Mouse (Mus musculus) adrenal gland, adult 10 weeks (tissue): Measurements from ENCODE around the gene Fsd1. TPM values are rescaled to one million over a fixed set of nuclear protein-coding genes. Genes with fewer than 3 reads are reported as not detected.

Source experiments
- polyA plus RNA-seq: library from polyadenylated mRNA; stranded (reverse); fragments of 350-450 nt; fragmentation: Illumina TruSeq; extraction: RNeasy Lipid Tissue Mini Kit (QIAGEN cat#74804); gene quantifications from one replicate; pipeline ENCODE4 v1.2.3, GENCODE M21; 2014; ENCODE audit warnings: low read depth, low replicate concordance

Fsd1 gene
- not detected for polyA plus RNA-seq

DNA sequence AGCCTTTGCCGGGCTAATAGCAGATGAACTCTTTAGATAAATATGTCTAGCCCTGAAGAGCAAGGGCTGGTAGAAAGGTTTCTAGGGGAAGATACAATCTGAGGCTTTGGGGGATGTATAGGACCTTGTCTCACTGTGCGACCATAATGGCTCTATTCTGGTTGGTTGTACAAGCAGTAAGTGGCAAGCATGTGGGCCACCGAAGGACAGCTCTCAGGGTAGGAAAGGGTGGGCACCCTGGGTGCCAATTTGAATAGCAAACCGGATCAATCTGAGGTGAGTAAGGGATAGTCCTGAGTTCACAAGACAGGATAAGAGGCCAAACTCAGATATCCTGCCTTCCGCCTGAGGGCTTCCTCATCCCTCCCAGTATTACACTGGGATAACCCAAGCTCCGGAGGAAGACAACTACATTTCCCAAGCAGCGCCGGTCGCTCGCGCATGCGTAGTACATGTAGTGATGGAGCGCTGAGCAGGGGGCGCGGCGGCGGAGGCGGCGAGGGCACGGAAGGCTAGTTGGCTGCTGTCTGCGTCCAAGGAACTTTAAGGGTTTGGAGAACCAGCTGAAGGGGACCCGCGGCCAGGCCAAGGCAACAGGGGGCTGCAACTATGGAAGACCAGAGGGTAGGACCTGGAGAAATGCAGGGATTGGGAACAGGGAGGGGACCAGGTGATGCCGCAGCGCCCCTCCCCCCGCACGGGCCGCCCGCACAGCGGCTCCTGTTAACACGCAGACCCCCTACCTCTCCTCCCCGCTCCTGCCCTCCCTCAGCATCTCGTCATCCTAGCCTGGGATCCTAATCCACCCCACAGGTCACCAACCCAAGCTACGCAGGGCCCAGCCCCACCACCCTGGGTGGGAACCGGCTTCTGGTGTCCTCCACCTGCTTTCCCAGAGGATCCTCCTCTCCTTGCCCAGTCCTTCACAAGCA, at the start of gene Fsd1:
Fsd1 (plus strand) TSS at position 480 of the 932 bp plus-strand sequence.

DNA sequence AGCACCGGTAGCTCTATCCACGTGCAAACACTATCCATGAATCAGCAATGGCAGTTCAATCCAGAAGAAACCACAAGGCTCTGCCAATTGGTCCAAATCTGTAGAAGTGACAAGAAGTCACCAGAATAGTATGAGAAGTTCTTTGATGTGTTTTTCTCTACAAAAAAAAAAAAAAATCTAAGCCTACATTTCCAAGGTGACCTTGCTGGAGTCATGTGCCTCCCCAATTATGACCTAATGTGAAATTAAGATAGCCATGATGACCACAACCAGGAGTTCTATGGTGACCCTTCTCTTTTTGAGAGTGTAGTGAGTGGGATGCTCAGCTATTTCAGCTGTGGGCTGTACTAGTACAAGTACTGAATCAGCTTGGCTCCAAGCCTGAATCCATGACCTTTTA, 36.9 kb upstream of the Fsd1 start, which contains the start of gene Zfp119b:
Zfp119b (minus strand) TSS at position 101 of the 400 bp plus-strand sequence.

DNA sequence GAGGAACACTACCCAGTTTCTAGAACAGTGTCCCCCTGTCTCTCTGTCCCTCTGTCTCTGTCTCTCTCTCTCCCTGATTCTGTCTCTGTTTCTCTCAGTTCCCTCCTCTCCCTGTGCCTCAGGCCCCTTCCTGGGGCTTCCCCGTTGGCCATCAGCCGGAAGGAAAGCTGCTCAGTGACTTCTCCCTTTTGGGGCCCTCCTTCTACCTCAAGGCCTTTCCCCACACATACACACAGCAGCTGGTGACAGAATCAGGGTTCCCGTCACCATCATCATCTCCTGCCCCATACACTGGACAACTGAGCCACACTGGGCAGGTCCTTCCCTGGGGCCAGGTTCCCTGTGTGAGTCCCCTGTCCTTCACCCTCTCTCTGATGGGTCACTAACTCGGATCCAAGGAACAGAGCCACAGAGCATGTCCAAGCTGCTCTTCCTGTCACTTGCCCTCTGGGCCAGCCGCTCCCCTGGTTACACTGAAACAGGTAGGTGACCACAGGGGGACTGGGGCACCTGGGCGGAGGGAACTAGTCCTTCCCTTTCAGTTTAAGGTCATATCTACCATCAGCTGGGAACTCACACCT, 33.8 kb upstream of the Fsd1 start, which contains the start of gene Ebi3:
Ebi3 (plus strand) TSS at position 194 of the 581 bp plus-strand sequence.

DNA sequence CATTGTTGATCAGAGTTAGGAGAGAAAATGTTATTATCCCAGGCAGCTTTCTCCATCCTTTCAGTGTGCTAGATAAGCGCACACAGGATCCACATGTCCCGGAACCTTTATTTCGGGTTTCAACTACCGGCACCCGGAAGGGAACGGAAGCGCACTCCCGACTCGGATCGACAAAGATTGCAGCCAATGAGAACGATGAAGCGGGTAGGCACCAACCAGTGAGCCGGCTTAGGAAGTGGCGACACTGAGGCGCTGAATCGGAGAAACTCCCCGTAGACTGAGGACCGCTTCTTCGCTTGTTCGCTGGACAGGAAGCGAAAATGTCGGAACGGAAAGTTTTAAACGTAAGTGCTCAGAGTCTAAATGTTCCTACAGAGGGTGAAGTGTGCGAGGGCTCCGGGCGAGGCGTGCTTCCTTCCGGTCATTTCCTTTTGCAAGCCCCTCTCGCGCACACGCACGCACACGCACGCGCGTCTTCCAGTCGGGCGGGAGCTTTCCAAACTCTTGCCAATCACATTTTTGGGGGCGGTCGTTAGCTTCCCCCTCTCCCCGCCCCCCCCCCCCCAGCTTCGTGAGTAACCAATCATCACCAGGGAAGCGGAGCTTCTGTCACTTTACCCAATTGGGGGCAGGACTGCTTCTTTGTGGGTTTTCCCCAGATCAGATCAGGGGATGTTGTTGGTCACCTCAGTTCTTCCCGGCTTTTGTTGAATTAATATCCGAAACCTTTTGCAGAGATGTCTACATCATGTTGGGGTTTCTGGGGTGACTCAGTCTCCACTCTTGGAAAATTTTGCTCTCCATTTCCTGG, 27.2 kb upstream of the Fsd1 start, which contains the start of gene Yju2:
Yju2 (plus strand) TSS at position 182 of the 811 bp plus-strand sequence.

DNA sequence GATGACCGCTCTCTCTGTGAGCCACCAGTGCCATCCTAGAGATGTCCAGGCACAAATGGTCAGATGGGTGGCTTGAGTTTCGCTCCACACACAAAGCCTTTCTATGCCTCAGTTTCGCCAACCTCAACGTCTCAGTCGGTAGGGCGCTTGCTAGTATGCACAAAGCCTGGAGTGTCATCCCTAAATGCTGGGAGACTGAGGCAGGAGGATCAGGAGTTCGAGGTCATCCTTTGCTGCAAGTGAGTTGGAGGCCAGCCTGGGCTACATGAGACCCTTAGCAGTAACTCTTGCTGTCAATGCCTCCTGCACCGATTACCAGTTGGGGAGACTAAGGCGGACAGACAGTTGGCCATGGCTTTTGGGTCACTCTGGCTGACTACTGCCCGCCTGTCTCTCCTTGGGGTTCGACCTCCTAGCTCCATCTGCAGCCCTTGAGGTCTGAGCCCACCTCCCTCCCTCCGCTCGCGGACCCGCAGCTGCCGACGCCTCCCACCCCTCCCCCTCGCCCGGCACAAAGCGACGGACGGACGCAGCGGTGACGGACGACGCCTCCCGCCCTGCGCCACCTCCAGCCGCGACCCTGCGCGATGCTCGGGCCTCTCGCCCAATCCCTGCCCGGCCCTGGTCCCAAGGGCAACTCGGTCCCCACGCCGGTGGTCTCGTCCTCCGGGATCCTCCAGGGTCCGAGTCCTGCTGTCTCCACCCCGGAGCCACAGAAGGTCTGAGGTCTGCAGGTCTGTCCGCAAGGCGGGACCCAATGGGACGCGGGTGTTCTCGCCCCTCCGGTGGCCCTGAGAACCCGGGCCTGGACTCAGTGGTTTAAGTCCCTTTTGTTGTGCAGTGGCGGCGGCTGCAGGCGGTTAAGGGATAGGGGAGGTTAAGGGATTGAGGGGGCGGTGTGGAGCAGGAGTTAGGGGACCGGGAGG, 16.1 kb upstream of the Fsd1 start, which contains the start of gene Shd:
Shd (plus strand) TSS at position 502 of the 926 bp plus-strand sequence.

DNA sequence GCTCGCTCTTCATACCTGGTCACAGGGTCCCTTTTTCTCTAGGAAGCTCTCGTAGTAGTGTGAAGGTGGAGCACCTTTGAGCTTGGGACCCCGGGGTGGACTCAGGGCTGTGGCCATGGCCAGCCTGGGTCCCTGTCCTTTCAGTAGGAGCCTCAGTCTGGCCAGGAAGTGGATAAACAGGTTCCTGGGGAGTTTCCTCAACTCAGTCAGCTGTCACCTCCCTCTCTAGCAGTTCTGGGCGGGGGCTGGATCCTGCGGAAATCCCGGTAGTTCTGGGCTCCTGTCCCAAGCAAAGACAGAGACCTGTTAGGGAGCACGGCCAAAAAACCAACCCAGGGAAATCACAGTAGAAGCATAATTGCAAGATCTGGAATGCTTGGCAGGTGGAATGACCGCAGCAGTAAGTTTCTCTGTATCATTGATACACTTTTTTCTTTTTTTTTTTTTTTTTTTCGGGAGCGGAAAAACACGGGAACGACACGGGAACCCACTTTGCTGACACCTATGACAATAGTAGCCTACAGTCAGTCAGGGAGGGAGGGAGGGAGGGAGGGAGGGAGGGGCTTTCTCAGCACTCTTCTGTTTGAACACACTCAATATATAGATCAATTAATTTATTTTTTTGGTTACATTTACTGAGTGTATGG, 19.2 kb downstream of the Fsd1 start, which contains the start of the genes Stap2 and Mpnd:
Stap2 (minus strand) TSS at position 170 of the 647 bp plus-strand sequence.
Mpnd (plus strand) TSS at position 297 of the 647 bp plus-strand sequence.

DNA sequence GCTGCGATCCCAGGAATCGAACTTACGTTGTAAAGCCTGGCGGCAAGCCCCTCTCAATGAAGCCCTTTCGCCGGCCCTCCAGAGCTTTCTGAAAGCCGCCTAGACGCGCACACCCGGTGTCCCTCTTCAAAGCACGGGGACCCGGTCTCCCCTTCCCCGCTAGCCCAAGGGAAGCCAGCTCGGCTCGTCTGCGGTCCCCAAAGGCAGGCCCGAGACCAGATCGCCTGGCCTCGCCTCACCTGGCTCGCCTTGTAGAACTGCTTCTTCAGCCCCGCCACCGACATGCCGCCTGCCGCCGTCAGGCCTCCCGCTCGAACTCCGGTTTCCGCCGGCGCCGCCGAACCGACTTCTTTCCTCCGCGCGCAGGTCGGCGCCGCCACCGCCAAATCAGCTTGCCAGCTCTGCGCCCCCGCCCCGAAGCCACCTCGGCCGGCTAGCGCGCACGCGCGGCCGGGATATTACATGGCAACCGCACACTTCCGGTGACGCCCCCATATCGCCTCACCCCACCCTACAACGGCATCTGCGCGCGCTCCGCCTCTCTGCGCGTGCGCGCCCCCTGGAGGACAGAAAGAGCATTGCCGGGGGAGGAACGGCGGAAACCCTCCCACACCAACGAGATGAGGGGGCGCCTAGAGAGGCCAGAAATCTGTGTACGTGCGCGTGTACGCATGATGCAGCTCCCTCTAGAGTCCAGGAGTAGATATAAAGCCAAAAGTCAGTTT, 50.0 kb downstream of the Fsd1 start, which contains the start of gene Sh3gl1:
Sh3gl1 (minus strand) TSS at position 460 of the 725 bp plus-strand sequence.

DNA sequence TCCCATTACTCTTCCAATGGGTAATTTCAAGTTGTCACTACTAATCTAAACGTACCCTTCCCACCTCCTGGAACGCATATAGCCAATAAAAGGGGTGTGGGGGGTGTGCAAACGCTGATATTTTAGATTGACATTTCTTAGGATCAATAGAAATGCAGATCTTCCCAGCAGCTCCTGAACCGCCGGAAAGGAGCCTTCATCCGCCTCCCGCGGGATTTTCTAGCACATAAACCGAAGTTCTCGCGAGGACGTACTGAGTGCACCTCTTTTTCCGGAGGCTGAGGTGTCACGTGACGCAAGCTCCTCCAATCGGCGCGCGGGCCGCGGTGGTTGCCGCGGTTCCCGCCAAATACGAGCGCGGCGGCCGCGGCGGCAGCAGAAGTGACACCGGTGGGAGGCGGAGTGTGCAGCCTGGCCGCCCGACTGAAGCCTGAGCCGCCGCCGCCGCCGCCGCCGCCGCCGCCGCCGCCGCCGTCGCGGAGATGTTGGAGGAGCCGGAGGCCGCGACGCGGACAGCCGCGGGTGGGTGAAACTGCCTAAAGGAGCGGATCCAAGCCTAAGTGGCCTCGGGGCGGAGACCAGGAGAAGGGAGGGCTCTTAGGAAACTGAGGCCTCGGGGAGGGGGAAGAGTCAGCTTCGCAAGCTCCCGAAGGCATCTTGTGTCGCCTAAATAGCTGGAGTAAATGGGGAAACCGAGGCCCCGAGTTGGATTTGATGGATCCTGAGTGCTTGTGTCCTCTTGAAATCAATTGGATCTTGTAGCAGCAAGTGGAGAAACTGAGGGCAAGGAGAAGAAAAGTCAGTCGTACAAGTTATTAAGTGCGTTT, 53.9 kb downstream of the Fsd1 start, which contains the start of gene Chaf1a:
Chaf1a (plus strand) TSS at position 410 of the 827 bp plus-strand sequence.

Other genes starting within 250 kb of the Fsd1 start
- 1.4 TPM for gene Adgre4, start 236.5 kb upstream of the Fsd1 start, polyA plus RNA-seq
- gene Zfp119a, start 107.6 kb upstream of the Fsd1 start, polyA plus RNA-seq, result 18.8 TPM
- gene Zfp959, start 94.4 kb upstream of the Fsd1 start, polyA plus RNA-seq, result 30.8 TPM
- gene Zfp119b, start 37.0 kb upstream of the Fsd1 start, polyA plus RNA-seq, result 19.0 TPM
- not detected for gene Ebi3, start 33.9 kb upstream of the Fsd1 start, polyA plus RNA-seq
- gene Yju2, start 27.4 kb upstream of the Fsd1 start, polyA plus RNA-seq, result 0.70 TPM
- not detected for gene Shd, start 16.0 kb upstream of the Fsd1 start, polyA plus RNA-seq
- gene Stap2, start 19.1 kb downstream of the Fsd1 start, polyA plus RNA-seq, result 0.41 TPM
- 0.70 TPM for gene Mpnd, start 19.2 kb downstream of the Fsd1 start, polyA plus RNA-seq
- gene Sh3gl1, start 50.1 kb downstream of the Fsd1 start, polyA plus RNA-seq, result 0.82 TPM
- 0.76 TPM for gene Chaf1a, start 53.9 kb downstream of the Fsd1 start, polyA plus RNA-seq
- gene Ubxn6, start 88.5 kb downstream of the Fsd1 start, polyA plus RNA-seq, result 15.9 TPM
- 3.9 TPM for gene Hdgfl2, start 93.1 kb downstream of the Fsd1 start, polyA plus RNA-seq
- gene Plin4, start 123.3 kb downstream of the Fsd1 start, polyA plus RNA-seq, result 6.4 TPM
- 6.5 TPM for gene Plin5, start 131.1 kb downstream of the Fsd1 start, polyA plus RNA-seq
- gene Lrg1, start 135.5 kb downstream of the Fsd1 start, polyA plus RNA-seq, result not detected
- not detected for gene Sema6b, start 153.8 kb downstream of the Fsd1 start, polyA plus RNA-seq
- 1.6 TPM for gene Tnfaip8l1, start 176.0 kb downstream of the Fsd1 start, polyA plus RNA-seq
- gene Mydgf, start 197.4 kb downstream of the Fsd1 start, polyA plus RNA-seq, result 13.2 TPM
- gene Dpp9, start 232.4 kb downstream of the Fsd1 start, polyA plus RNA-seq, result 0.41 TPM